ENCODE assay signal across 18 mouse cellular contexts in genomic region chr9:114890377-114890776, GRCm38 (mm10). TPM values are rescaled to one million over a fixed set of nuclear protein-coding genes. Genes with fewer than 3 reads are reported as not detected.
"Had no signal": no experiment of that assay in that cellular context is flagged by ENCODE, and none has a peak within 500 bp of the region (broad histone marks: within the 10 kb centered on the region; RNA-seq: fewer than 3 reads in every experiment).

No protein-coding gene starts in this region.

- ATAC-seq: midbrain, embryonic 16.5 days had no signal

- H3K27ac ChIP-seq: midbrain, embryonic 10.5 days; midbrain, embryonic 12.5 days; neural tube, embryonic 13.5 days; neural tube, embryonic 15.5 days had no signal

- H3K4me3 ChIP-seq: midbrain, embryonic 10.5 days; midbrain, embryonic 12.5 days; myocyte; neural tube, embryonic 13.5 days; neural tube, embryonic 15.5 days had no signal

- DNase-seq: lung, embryonic 14.5 days; lung, postnatal 10 days; lung, postnatal 4 days; midbrain, embryonic 14.5 days; retina, postnatal 1 day; right cerebral cortex, adult 18-20 months; right cerebral cortex, postnatal 25 days; right cerebral cortex, postnatal 4 days; spleen, adult 18-20 months; thymus, adult 18-20 months; thymus, postnatal 14 days; thymus, postnatal 36 days had no signal

- H3K4me1 ChIP-seq: midbrain, embryonic 12.5 days had no signal

- H3K27me3 ChIP-seq: midbrain, embryonic 12.5 days; neural tube, embryonic 13.5 days; neural tube, embryonic 15.5 days had no signal

- H3K9me3 ChIP-seq: midbrain, embryonic 12.5 days; neural tube, embryonic 13.5 days; neural tube, embryonic 15.5 days had no signal

- H3K9ac ChIP-seq: lung, embryonic 14.5 days; midbrain, embryonic 12.5 days; neural tube, embryonic 13.5 days; neural tube, embryonic 15.5 days had no signal

- H3K4me2 ChIP-seq: lung, embryonic 14.5 days; midbrain, embryonic 12.5 days; neural tube, embryonic 13.5 days; neural tube, embryonic 15.5 days had no signal

- H3K36me3 ChIP-seq: midbrain, embryonic 10.5 days; midbrain, embryonic 12.5 days; neural tube, embryonic 13.5 days; neural tube, embryonic 15.5 days had no signal

RNA-seq across cellular contexts. Expression of gene Cmtm8, which starts 46.4 kb away (rescaled TPM):
- polyA plus RNA-seq: myocyte had no signal
